Mouse (Mus musculus) small intestine, adult 2 months (tissue): ENCODE results near the gene Ndufa4l2.

ENCODE experiments used
- CTCF ChIP-seq: fragments of 200-500 bp; IDR thresholded peaks from 2 replicates; pipeline ENCODE4 v1.5.1; 2012; ENCODE audit warnings: low read depth, mild to moderate bottlenecking, control low read depth, inconsistent platforms, low read length, moderate library complexity, mixed read lengths; ENCODE audit not compliant: insufficient replicate concordance, insufficient read length; ENCODE audit errors: extremely low read depth
- POLR2A ChIP-seq: fragments of 200-500 bp; IDR thresholded peaks from 2 replicates; pipeline ENCODE4 v1.6.1; 2012; ENCODE audit warnings: low read depth, mild to moderate bottlenecking, control low read depth, inconsistent platforms, low read length, moderate library complexity

- TF ChIP-seq CTCF (no peak), POLR2A (no peak)
Observed at GRCm38 (mm10) chr10:127520714-127521357, 6.1 kb downstream of the Ndufa4l2 start.
